Mouse (Mus musculus) cerebellum, adult 2 months (tissue): ENCODE measurements around the gene Zfp867. TPM values are rescaled to one million over a fixed set of nuclear protein-coding genes. Genes with fewer than 3 reads are reported as not detected.
A peak's percentile ranks its signal among the peaks of the same experiment; 100 is the strongest.

Experiments used
- DNase-seq, 2 experiments: peaks; one replicate each; pipeline ENCODE4 v3.0.0; 2021
- H3K27ac ChIP-seq: fragments of 200-500 bp; 2 replicates; pipeline ENCODE4 v1.5.1; 2012; ENCODE audit warnings: low read length, control low read depth, inconsistent platforms; ENCODE audit not compliant: insufficient read depth
- H3K27me3 ChIP-seq: fragments of 200-500 bp; 2 replicates; pipeline ENCODE4 v1.6.1; 2012; ENCODE audit warnings: inconsistent platforms, mild to moderate bottlenecking, low read length, moderate library complexity; ENCODE audit not compliant: control insufficient read depth, insufficient read depth
- H3K4me1 ChIP-seq: fragments of 200-500 bp; 2 replicates; pipeline ENCODE4 v1.6.1; 2011; ENCODE audit warnings: low read length; ENCODE audit not compliant: control insufficient read depth, insufficient read depth
- H3K4me3 ChIP-seq: fragments of 200-500 bp; replicated peaks from 2 replicates; pipeline ENCODE3; 2011; ENCODE audit warnings: mild to moderate bottlenecking, low read depth, low read length, control low read depth; ENCODE audit not compliant: insufficient read depth
- CTCF ChIP-seq: fragments of 200-500 bp; IDR thresholded peaks from 2 replicates; pipeline ENCODE4 v1.5.1; 2011; ENCODE audit warnings: low read depth, mild to moderate bottlenecking, control low read depth, low read length, moderate library complexity, borderline replicate concordance; ENCODE audit not compliant: insufficient read depth
- POLR2A ChIP-seq: fragments of 200-500 bp; IDR thresholded peaks from 2 replicates; pipeline ENCODE4 v1.6.1; 2011; ENCODE audit warnings: low read length, control low read depth, borderline replicate concordance; ENCODE audit not compliant: insufficient read depth
- WGBS: fragments of 180-500 bp; shearing (Covaris S2); methylation state at CpG from one replicate; pipeline ENCODE4 v1.1.7; 2018; 5-methylcytosine and 5-hydroxymethylcytosine counted together
- polyA plus RNA-seq: library from polyadenylated mRNA; depleted of rRNA; stranded (reverse); fragments of >200 nt; gene quantifications from 2 replicates; pipeline ENCODE4 v1.2.3, GENCODE M21; 2012

Zfp867 gene
- polyA plus RNA-seq, 1 experiment, result 4.5 TPM

- no peak for DNase-seq
- TF ChIP-seq POLR2A (no peak), CTCF (no peak)
- Histone ChIP-seq H3K4me3 (no peak overlapping the region), H3K4me1 (no peaks in the 10 kb centered on the region), H3K27me3 (no peaks in the 10 kb centered on the region), H3K27ac (no peak overlapping the region)
- 13% methylated on average over 2 of the region's 2 CpGs for WGBS
Measured at GRCm38 (mm10) chr11:59485641-59486040, 13.4 kb upstream of the Zfp867 start.

GRCm38 (mm10) chr11:59483212-59483611, 10.9 kb upstream of the Zfp867 start:
- Histone ChIP-seq H3K27me3 (no peaks in the 10 kb centered on the region), H3K27ac (no peak overlapping the region), H3K4me3 (no peak overlapping the region), H3K4me1 (no peaks in the 10 kb centered on the region)
- peak; percentile 46 to 52 for DNase-seq
- TF ChIP-seq CTCF (peak; percentile 25; the same call in 1 of the 2 replicates), POLR2A (no peak)
- WGBS, result 5% methylated on average over 2 of the region's 2 CpGs

- no peak for DNase-seq
- Histone ChIP-seq H3K4me3 (no peak overlapping the region), H3K4me1 (no peaks in the 10 kb centered on the region), H3K27me3 (no peaks in the 10 kb centered on the region), H3K27ac (no peak overlapping the region)
- 61% methylated on average over 6 of the region's 6 CpGs for WGBS
- no peak for TF ChIP-seq POLR2A
- TF ChIP-seq CTCF, result no peak
Measured at GRCm38 (mm10) chr11:59477240-59477639, 5.0 kb upstream of the Zfp867 start.

- WGBS, result 5% methylated on average over 37 of the region's 37 CpGs
- TF ChIP-seq POLR2A (no peak), CTCF (no peak)
- no peaks in the 10 kb centered on the region for H3K4me1 ChIP-seq
Measured at GRCm38 (mm10) chr11:59471413-59472325, 605 bp downstream of the Zfp867 start.

GRCm38 (mm10) chr11:59460459-59460858, 11.8 kb downstream of the Zfp867 start:
- Histone ChIP-seq H3K27me3 (no peaks in the 10 kb centered on the region), H3K27ac (no peak overlapping the region), H3K4me1 (no peaks in the 10 kb centered on the region), H3K4me3 (no peak overlapping the region)
- DNase-seq, result no peak
- no peak for TF ChIP-seq CTCF
- no peak for TF ChIP-seq POLR2A
- 81% methylated on average over 2 of the region's 2 CpGs for WGBS

More at GRCm38 (mm10) chr11:59471413-59472325, 605 bp downstream of the Zfp867 start:
- DNase-seq, result no peak
- Histone ChIP-seq H3K27ac (no peak overlapping the region), H3K27me3 (no peaks in the 10 kb centered on the region), H3K4me3 (peak overlapping the region; percentile 73)

GRCm38 (mm10) chr11:59458973-59459372, 13.3 kb downstream of the Zfp867 start:
- H3K4me1 ChIP-seq, result no peaks in the 10 kb centered on the region
- no peak overlapping the region for H3K4me3 ChIP-seq
- no peak for DNase-seq
- 63% methylated on average over 5 of the region's 5 CpGs for WGBS
- H3K27me3 ChIP-seq, result no peaks in the 10 kb centered on the region
- H3K27ac ChIP-seq, result no peak overlapping the region
- TF ChIP-seq POLR2A, result no peak
- no peak for TF ChIP-seq CTCF

- no peak overlapping the region for H3K27ac ChIP-seq
- WGBS, result 95% methylated on average over 2 of the region's 2 CpGs
- H3K4me3 ChIP-seq, result no peak overlapping the region
- H3K4me1 ChIP-seq, result no peaks in the 10 kb centered on the region
- H3K27me3 ChIP-seq, result no peaks in the 10 kb centered on the region
- TF ChIP-seq POLR2A, result no peak
- no peak for TF ChIP-seq CTCF
- no peak for DNase-seq
Measured at GRCm38 (mm10) chr11:59456891-59457290, 15.4 kb downstream of the Zfp867 start.

GRCm38 (mm10) chr11:59456346-59456745, 15.9 kb downstream of the Zfp867 start:
- Histone ChIP-seq H3K4me1 (no peaks in the 10 kb centered on the region), H3K27me3 (no peaks in the 10 kb centered on the region), H3K4me3 (no peak overlapping the region), H3K27ac (no peak overlapping the region)
- TF ChIP-seq POLR2A (no peak), CTCF (no peak)
- no peak for DNase-seq
- WGBS, result 87% methylated on average over 2 of the region's 2 CpGs
